Mouse (Mus musculus) splenic B cell, adult 2 months (primary cell): ENCODE measurements around the gene Cd83.

Source experiments
- DNase-seq: peaks from one replicate; pipeline ENCODE4 v3.0.0-alpha.2; 2011; ENCODE audit warnings: low read depth, low spot score
- H3K27me3 ChIP-seq: 2 replicates; pipeline ENCODE4 v1.6.1; 2012; ENCODE audit warnings: mild to moderate bottlenecking, low read length, moderate library complexity, mixed read lengths; ENCODE audit not compliant: control insufficient read depth, poor library complexity, insufficient read depth, severe bottlenecking
- H3K36me3 ChIP-seq: 2 replicates; pipeline ENCODE4 v1.6.1; 2012; ENCODE audit warnings: mild to moderate bottlenecking, low read length, moderate library complexity, mixed read lengths; ENCODE audit not compliant: control insufficient read depth, poor library complexity, insufficient read depth, severe bottlenecking

The Cd83 gene

DNA sequence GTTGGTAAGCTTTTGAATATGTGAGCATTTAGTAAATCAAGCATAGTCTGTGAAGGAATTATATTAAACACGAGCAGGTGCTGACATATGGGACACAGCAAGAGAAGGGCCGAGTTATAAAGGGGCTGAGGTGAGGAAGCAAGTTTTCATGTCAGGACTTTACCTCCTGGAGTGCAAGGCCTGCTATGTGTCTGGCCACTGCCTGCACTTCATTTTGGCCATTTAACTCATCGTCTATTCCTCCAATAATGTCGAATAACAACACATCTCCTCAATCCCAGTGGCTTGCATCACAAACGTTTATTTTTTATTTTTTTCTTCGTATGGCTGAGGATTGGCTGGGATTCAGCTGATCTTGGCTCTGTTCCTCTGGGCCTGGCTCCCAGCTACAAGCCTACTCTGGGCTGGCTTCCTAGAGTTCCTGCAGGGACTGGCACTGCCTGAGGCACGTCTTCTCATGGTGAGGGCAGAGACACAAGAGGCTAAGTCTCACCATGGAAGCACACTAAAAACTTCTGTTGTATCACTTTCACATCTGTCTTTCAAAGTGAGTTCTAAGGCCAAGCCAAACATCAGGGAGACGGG is 20.5 kb upstream of the Cd83 start:
- H3K27me3 ChIP-seq: no peaks in the 10 kb centered on the region
- DNase-seq: no peak
- H3K36me3 ChIP-seq: no peaks in the 10 kb centered on the region

DNA sequence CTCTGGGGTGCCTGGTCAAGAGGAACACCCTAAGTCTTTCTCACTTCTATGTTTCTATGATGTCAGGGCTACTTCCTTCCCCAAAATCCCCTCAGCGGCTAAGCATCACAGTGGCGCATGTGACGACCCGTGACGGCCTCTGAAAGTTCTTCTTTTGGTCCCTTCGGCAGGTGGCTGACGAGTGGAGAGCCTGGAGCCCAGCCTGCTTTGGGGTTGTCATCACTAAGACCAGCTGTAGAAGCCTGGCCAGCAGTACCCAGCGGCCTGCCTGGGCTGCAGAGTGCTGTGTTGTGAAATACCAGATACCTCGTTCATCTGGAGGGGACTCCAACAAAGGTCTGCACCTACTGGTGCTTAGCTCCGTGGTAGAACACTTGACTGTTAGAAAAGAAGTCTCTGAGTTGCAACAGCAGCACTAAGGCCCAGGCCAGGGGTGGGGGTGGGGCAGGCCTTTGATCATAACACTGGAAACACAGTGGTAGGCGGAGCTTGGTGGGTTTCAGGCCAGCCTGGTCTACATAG is 19.2 kb upstream of the Cd83 start:
- peak; percentile 99 for DNase-seq
- Histone ChIP-seq H3K36me3 (no peaks in the 10 kb centered on the region), H3K27me3 (no peaks in the 10 kb centered on the region)

DNA sequence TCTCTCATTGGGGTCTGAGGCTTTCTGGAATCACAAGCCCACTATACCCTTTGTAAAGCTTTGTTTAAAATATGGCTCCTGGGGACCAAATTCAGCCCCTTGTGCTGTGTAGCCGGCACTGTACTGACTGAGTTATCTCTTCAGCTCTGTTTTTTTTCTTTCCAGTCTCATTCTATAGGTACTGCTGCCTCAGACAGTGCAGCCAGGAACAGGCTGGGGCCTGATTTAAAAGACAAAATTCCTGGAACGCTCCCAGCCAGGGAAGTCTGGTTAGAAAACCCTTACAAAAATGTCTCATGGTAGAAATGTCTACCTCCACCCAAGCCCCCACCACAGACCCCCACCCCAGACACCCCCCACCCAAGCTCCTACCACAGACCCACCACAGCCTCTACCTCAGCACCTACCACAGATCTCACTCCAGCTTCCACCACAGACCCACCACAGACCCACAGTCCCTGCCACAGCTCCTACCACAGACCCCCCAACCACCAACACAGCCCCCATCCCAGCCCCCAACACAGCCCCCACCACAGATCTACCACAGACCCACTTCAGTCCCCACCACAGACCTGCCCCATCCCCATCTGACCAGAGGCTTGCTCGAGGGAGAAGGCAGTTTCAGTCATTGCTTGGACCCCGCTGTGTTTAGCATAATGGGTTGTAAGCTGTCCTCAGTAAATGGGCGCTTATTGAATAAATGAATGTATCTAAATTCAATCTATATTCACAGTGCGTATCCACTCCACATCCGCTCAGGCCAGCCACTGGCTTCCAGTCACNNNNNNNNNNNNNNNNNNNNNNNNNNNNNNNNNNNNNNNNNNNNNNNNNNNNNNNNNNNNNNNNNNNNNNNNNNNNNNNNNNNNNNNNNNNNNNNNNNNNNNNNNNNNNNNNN is 17.5 kb upstream of the Cd83 start:
- no peaks in the 10 kb centered on the region for H3K27me3 ChIP-seq
- no peak for DNase-seq

DNA sequence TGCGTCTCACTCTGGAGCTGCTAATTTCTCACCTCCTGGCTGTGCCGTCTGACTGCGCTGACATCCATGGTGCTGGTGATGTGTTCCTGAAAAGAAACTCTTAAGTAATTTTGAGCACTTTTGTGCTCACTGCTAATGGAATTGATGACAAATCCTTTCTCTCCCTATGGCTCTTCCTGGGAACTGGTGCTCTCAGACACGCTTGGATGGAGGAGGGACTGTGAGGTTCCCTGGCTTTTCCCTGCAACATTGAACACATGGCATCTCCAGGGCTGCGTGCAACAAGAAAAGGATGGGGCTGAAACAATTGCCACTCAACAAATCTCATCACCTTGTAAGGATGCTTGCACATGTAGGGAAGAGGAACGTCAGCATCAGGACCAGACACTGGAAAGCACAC is 11.6 kb upstream of the Cd83 start:
- Histone ChIP-seq H3K36me3 (no peaks in the 10 kb centered on the region; the same call in 1 of the 2 replicates), H3K27me3 (no peaks in the 10 kb centered on the region)
- no peak for DNase-seq

More for the DNA sequence above, 17.5 kb upstream of the Cd83 start:
- H3K36me3 ChIP-seq: no peaks in the 10 kb centered on the region

DNA sequence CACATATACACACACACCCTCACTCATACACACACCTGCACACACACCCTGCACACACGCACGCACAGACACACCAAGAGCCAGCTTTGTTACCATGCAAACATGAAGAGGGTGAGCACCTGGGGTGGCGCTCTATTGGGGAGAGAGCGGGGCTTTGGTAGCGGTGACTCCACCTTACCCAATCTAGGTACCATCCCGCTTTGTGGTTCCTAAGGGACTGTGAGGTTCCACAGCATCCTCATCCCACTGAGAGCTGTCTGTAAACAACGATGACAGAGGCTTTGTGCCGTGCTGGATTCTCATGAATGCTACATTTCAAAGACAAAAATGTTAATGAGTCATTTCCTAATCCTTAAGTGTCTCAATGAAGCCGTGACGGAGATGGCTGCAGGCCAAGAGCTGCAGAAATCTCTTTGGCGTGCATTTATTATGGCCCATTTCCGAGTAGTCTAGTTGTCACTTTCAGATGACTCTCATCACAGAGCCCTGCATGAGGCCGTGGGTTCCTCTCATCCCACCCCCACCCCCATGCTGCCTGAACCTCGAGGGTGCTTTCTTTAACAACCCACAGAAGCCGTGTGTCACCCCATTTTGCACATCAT is 10.5 kb upstream of the Cd83 start:
- no peak for DNase-seq
- no peaks in the 10 kb centered on the region for H3K27me3 ChIP-seq
- no peaks in the 10 kb centered on the region; the same call in 1 of the 2 replicates for H3K36me3 ChIP-seq

DNA sequence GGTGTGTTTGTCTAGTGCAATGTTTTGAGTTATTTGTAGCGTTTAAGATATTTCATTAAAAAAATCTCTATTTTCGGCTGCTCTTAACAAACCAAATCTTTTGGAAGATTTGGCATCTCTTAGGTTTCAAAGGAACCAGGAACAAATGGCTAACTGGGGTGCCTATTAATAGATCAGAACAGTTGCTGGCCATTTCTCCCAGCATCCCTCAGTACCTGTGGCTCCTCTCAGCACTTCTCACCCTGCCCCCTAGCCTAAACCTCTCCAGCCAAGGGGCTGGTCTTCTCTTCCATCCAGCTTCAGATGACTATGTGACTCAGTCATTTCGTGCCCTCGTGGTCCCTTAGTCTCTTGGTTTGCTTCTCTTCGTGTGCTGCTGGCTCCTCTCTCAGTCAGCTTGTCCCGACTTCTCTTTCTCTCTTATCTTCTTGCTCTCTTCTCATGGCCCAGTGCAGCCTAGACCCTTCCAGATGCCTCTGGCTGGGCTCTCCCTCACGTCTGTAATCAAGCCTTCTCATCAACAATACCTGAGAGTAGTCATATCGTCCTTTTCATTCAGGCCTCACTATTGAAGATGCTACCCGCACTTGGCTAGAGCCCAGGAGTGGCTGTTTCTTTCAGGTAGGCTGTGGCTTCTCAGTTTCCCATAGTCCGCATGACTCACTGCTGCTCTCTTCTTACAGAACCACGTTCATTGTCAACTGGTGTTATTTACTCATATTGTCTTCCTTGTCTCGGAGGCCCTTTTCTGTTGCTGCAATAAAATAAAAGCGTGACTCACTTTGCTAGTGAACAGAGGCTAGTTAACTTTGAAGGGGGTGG is 9.8 kb upstream of the Cd83 start:
- Histone ChIP-seq H3K27me3 (no peaks in the 10 kb centered on the region), H3K36me3 (no peaks in the 10 kb centered on the region; the same call in 1 of the 2 replicates)
- no peak for DNase-seq

DNA sequence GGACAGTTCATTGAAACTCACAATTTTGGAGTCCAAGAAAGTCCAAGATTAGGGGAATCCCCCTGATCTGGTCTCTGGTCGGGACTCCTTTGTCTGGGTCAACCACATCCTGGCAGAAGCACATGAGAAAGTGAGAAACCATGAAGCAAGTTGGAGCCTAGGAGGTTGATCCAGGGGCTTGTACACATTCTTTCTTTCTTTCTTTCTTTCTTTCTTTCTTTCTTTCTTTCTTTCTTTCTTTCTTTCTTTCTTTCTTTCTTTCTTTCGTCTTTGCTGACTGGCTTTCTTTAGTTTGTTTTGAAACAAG is 9.2 kb upstream of the Cd83 start:
- Histone ChIP-seq H3K36me3 (no peaks in the 10 kb centered on the region; the same call in 1 of the 2 replicates), H3K27me3 (no peaks in the 10 kb centered on the region)
- DNase-seq: peak; percentile 62

DNA sequence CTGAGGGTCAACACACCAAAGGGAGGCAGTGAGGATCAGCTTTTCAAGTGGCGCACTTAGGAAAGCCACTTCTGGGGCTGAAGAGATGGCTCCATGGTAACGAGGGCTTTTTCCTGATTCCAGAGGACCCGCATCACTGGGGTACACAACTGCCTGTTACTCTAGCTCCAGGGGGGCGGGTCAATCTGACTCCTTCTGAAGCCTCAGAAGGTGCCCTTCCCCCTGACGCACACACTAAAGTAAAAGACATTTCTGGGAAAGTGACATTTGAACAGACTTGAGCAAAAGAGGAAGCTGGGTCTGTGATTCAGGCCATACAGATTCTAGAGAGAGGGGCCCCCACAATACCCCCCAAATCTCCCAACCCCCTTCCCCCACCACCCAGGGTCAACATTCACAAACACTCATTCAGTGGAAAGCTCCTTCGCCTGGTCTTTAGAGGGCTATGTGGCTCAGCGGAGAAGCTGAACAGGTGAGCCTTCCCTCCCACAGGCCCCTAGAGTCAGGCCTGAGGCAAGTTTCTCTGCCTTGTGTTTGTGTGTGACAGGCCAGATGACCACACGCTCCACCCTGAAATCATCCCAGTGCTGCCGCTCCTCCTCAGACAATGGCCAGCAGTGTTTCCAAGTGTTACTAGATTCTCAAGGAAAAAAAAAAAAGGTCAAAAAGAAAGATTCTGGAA is 7.1 kb upstream of the Cd83 start:
- DNase-seq: peak; percentile 67
- H3K36me3 ChIP-seq: no peaks in the 10 kb centered on the region; the same call in 1 of the 2 replicates
- H3K27me3 ChIP-seq: no peaks in the 10 kb centered on the region

DNA sequence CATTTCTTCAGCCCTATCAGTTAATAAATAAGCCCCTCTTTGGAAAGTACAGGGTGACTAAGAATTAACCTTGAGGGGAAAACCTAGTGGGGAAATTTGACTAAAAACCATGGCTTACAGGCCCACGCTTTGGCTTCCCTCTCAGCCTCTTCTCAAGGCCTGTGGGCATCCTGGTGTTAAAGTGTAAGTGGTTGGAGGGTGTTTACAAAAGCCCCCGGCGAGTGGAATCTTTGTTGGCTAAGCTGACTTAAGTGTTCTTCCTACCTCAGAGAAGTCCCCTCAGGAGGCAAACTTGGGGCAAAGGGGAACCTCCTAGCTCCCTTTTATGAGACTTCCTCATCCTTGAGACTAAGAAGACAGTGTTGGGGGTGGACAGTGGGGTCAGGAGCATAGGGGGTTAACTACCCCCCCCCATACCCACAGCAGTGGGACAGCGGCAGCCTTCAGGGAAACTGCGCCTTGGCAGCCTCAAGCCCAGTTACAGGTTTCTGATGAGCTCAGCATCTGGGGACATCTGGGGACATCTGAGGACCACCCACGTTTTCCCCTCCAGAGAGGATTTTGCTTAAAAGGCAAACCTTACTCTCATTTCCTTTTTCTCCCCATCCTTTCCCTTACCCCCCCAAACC is 6.4 kb upstream of the Cd83 start:
- DNase-seq: peak; percentile 70
- Histone ChIP-seq H3K36me3 (no peaks in the 10 kb centered on the region), H3K27me3 (no peaks in the 10 kb centered on the region)

DNA sequence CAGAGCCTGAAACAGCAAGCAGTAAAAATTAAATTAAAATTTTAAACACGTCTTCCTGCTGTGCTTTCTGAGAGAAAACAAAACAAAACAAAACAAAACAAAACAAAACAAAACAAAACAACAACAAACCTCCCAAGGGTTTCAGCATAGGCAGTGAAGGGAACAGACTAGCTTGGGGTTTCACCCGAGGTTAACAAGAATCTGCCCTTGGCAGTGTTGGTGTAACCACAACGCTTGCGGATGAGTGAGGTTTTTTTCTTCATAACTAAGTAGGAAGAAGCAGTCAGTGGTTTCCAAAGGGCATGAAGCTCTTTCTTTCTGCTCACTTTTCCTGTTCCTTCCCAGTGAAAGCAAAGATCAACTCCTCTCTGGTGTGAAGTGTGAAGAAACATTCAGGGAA is 5.6 kb upstream of the Cd83 start:
- no peaks in the 10 kb centered on the region for H3K36me3 ChIP-seq
- H3K27me3 ChIP-seq: no peaks in the 10 kb centered on the region
- DNase-seq: peak; percentile 61

DNA sequence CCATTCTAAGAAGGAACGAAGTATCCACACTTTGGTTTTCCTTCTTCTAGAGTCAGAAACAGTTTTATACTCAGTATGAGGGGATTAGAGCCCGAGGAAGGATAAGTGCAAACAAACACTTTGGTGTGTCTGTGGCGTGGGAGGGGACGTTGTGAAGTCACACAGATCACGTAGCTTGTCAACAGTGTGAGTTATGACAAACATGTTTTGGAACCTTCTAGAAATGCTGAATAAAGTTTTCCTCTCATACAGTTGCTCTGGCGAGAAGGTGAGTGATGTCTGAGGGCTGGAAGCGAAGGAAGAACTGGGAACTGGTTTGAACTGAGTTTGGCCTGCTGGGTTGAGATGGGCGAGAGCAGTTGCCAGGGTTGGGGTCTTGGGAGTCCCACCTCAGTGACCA is 4.5 kb upstream of the Cd83 start:
- Histone ChIP-seq H3K27me3 (no peaks in the 10 kb centered on the region), H3K36me3 (no peaks in the 10 kb centered on the region)
- DNase-seq: no peak

DNA sequence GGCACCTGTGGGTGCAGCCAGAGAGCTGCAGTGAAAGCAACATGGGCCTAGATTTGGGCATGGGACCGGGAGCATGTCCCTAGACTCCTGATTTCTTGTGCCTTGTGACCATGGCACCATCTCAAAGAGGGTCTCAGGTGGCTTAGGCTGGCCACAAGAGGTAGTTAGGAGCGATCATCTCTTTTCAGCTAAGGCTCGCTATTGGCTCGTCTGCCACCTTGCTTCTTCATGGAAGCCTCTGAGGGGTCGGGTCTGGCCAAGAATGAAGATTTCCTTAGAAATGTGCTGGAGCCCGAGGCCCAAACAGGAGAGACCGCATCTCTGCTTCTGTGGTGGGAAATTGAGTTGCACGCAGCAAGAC is 1.1 kb downstream of the Cd83 start:
- H3K36me3 ChIP-seq: peaks cover 4% of the 10 kb centered on the region
- DNase-seq: peak; percentile 67

DNA sequence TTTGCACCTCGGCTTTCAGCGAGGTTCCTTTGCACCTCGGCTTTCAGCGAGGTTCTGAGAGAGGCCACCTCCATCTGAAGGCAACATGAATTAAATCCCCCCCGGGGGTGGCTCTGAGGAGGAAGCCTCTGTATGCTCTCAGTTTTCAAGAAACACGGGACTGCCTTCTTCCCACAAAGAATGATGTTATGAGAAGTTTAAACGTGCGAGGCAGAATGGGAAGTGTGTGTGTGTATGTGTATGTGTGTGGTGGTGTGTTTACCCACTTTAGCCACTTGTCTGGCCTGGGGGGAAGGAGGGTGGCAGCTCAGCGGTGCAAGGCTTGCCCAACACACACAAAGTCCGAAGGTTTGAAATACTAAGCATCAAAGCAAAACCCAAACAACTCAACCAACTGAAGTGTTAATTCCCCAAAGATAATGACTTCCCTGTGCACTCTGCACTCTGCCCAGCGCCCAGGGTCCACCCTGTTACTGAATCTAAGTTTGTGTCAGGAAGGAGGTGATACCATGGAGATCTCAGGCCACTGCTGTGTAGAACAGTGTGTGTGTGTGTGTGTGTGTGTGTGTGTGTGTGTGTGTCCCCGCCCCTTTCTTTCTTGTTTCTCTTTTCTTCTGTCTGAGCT is 1.7 kb downstream of the Cd83 start:
- peak; percentile 84 for DNase-seq
- Histone ChIP-seq H3K27me3 (no peaks in the 10 kb centered on the region), H3K36me3 (peaks cover 4% of the 10 kb centered on the region)

More for the DNA sequence above, 1.1 kb downstream of the Cd83 start:
- no peaks in the 10 kb centered on the region for H3K27me3 ChIP-seq
